Mouse (Mus musculus) small intestine, adult 10 weeks (tissue): ENCODE data around the gene Smg9. TPM values are rescaled to one million over a fixed set of nuclear protein-coding genes. Genes with fewer than 3 reads are reported as not detected.

Source experiments
- polyA plus RNA-seq: library from polyadenylated mRNA; stranded (reverse); fragments of 350-450 nt; fragmentation: Illumina TruSeq; extraction: RNeasy Lipid Tissue Mini Kit (QIAGEN cat#74804); gene quantifications from one replicate; pipeline ENCODE4 v1.2.3, GENCODE M21; 2014; ENCODE audit warnings: low replicate concordance

The Smg9 gene
- 0.33 TPM for polyA plus RNA-seq

GRCm38 (mm10) chr7:24399256-24400081 is at the start of gene Smg9:
Gene Smg9 (plus strand): TSS chr7:24399619.

DNA sequence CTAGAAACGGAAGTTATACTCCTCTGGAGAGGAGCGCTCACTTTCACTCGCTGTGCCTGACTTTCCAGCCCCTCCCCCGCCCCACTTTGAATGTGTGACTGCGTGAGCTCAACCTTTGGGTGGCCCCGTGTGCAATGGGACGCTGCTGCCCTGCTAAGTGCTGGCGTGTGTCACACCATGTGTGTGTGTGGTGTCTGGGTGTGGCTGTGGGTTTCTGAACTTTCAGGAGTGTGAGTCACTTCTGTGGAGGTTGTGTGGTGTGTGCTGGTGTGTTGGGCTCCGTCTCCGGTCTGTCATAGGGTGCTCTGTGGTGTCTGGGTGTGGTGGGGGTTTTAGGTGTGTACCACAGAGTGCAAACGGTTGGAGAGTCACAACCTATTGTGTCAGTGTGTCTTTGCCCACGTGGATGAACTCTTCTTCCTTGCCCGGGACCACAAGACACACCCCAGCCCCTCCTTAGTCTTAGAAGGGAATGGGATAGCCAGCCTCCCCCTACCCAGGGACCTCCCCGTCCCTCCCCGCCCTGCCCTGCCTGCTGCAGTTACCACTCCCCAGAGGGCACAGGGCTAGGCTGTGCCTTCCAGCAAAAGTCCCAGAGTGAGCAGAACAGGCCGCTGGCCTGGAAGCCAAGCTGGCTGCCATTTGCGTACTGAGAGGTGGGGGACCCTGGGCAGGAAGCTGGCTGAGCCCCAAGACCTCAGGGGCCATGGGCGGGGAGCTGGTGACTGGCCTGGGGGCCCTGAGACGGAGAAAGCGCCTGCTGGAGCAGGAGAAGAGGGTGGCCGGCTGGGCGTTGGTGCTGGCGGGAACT is 29.5 kb upstream of the Smg9 start, which contains the start of gene Kcnn4:
TSS of gene Kcnn4 (plus strand) at position 533 of the 811 bp plus-strand sequence.

GRCm38 (mm10) chr7:24451855-24452311 is 52.5 kb downstream of the Smg9 start, which contains the start of gene Irgc1:
Gene Irgc1 (minus strand): TSS chr7:24452297.

GRCm38 (mm10) chr7:24462388-24463319 is 63.2 kb downstream of the Smg9 start, which contains the start of gene Plaur:
Gene Plaur (plus strand): TSS chr7:24462484.

Other genes starting within 250 kb of the Smg9 start
- 0.11 TPM for gene Zfp114, start 224.6 kb upstream of the Smg9 start, polyA plus RNA-seq
- 3.9 TPM for gene Zfp111, start 188.2 kb upstream of the Smg9 start, polyA plus RNA-seq
- 1.0 TPM for gene Zfp109, start 162.1 kb upstream of the Smg9 start, polyA plus RNA-seq
- gene Zfp108, start 144.8 kb upstream of the Smg9 start, polyA plus RNA-seq: 2.0 TPM
- gene Zfp93, start 129.2 kb upstream of the Smg9 start, polyA plus RNA-seq: 2.7 TPM
- gene Zfp61, start 98.4 kb upstream of the Smg9 start, polyA plus RNA-seq: 2.2 TPM
- gene Zfp94, start 83.0 kb upstream of the Smg9 start, polyA plus RNA-seq: 0.85 TPM
- not detected for gene Tescl, start 65.7 kb upstream of the Smg9 start, polyA plus RNA-seq
- gene Lypd5, start 50.4 kb upstream of the Smg9 start, polyA plus RNA-seq: not detected
- 0.11 TPM for gene Kcnn4, start 29.4 kb upstream of the Smg9 start, polyA plus RNA-seq
- gene Irgc1, start 52.7 kb downstream of the Smg9 start, polyA plus RNA-seq: not detected
- 0.30 TPM for gene Plaur, start 62.9 kb downstream of the Smg9 start, polyA plus RNA-seq
- not detected for gene Cadm4, start 82.4 kb downstream of the Smg9 start, polyA plus RNA-seq
- gene Zfp428, start 107.4 kb downstream of the Smg9 start, polyA plus RNA-seq: not detected
- not detected for gene AC161166.1, start 112.8 kb downstream of the Smg9 start, polyA plus RNA-seq
- gene Irgq, start 131.1 kb downstream of the Smg9 start, polyA plus RNA-seq: 4.3 TPM
- gene Pinlyp, start 146.5 kb downstream of the Smg9 start, polyA plus RNA-seq: not detected
- gene Xrcc1, start 146.7 kb downstream of the Smg9 start, polyA plus RNA-seq: 1.2 TPM
- 0.48 TPM for gene Ethe1, start 187.9 kb downstream of the Smg9 start, polyA plus RNA-seq
- not detected for gene Zfp575, start 188.0 kb downstream of the Smg9 start, polyA plus RNA-seq
- not detected for gene Phldb3, start 211.1 kb downstream of the Smg9 start, polyA plus RNA-seq
- not detected for gene Lypd3, start 236.9 kb downstream of the Smg9 start, polyA plus RNA-seq